Mouse (Mus musculus) adrenal gland, adult 18-20 months (tissue): Measurements from ENCODE around the gene Prkci. TPM values are rescaled to one million over a fixed set of nuclear protein-coding genes. Genes with fewer than 3 reads are reported as not detected.

Source experiments
- microRNA-seq, 2 experiments: library from miRNA; unstranded; fragments of <30 nt; microRNA quantifications; one replicate each; pipeline ENCODE4 v1.2.0; 2021; ENCODE audit warnings: borderline number of aligned reads in 2 of 2
- total RNA-seq, 2 experiments: library from RNA; stranded (reverse); gene quantifications; 1 replicate in 1 of 2; 2 replicates in 1 of 2; pipeline ENCODE4 v1.2.3; 2021

Gene Prkci
- total RNA-seq, 2 experiments from 2014 or later: 42.8 TPM

Small RNA genes within 50 kb of the gene (microRNA-seq; reads per million reads assigned to microRNA genes)
- 1.4 to 1.8 reads per million in 2 experiments for gene Mir7008

Other genes starting within 250 kb of the Prkci start
- gene Samd7, start 249.5 kb upstream of the Prkci start, total RNA-seq: not detected
- 10 to 100 TPM; 93.4 to 98.8 TPM for gene Sec62, start 202.9 kb upstream of the Prkci start, total RNA-seq
- 1 to 10 TPM; 1.2 to 1.8 TPM for gene Gpr160, start 139.8 kb upstream of the Prkci start, total RNA-seq
- gene Phc3, start 26.3 kb upstream of the Prkci start, total RNA-seq: 10 to 100 TPM; 30.6 to 31.9 TPM
- 10 to 100 TPM; 24.3 to 34.4 TPM for gene Skil, start 99.3 kb downstream of the Prkci start, total RNA-seq
- gene Cldn11, start 154.2 kb downstream of the Prkci start, total RNA-seq: 10 to 100 TPM in 1 of 2 experiments, 1 to 10 TPM in 1; 6.3 to 13.1 TPM